Mouse (Mus musculus) B cell, adult 67 days (primary cell): ENCODE data around the gene Prkcz. TPM values are rescaled to one million over a fixed set of nuclear protein-coding genes. Genes with fewer than 3 reads are reported as not detected.

ENCODE experiments used
- total RNA-seq, 2 experiments: library from RNA; stranded (reverse); gene quantifications; 4 replicates each; pipeline ENCODE4 v1.2.4; 2023

Gene Prkcz
- 1 to 10 TPM; 6.9 to 8.7 TPM for total RNA-seq

DNA sequence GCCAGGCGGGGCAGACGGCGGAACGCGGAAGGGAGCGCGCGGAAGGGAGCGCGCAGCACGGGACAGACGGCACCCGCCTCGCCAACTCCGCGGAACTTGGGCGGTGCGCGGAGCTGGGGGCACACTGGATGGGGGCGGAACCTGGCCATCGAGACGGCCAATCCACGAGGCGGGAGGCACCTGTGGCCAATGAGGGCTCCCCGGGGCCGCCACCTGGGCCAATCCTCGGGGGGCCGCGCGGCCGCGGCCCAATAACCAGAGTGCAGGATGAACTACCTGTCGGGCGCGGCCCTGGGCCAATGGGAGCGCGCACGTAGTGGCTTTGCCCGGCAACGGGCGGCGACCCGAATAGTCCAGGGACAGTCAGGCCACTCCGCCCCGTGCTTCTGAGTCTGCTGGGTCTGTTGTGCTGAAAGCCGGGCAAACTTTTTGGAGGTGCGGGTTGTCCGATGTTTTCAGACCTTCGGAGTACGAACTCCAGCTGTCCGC lies at the start of gene Prkcz:
Prkcz (minus strand) TSS at position 59 of the 489 bp plus-strand sequence.

DNA sequence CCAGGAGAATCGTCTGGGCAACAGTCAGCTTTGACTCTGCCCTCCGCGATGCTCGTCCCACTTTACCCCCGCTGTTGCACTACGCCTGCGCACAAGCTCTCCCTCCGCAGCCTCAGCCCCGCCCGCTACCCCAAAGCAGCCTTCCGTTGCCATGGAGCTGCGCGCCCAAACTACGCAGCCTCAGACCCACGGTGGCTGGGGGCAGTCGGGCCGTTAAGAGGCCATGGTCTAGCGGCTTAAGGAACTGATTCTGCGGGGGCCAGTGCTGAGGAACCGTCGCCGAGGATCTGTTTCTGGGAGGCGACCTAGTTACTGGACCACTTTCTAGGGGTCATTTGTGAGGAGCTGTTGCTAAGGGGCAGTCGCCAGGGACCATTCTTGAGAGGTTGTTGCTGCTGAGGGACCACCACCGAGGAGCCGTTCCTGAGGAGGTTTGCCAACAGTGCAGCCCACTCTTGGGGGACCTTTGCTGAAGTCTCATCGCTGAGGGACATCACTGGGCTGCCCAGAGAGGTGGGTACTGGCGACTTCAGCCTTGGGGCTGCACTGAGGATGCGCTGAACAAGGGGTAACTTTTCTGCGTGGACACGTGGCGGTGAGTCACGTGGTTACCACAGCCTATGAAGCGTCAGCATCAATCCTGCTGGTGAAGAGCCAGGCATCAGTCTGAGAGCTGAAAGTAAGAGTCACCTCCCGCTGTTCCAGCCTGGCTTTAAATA lies 48.1 kb upstream of the Prkcz start, which contains the start of gene Cfap74:
Cfap74 (plus strand) TSS at position 133 of the 719 bp plus-strand sequence.

DNA sequence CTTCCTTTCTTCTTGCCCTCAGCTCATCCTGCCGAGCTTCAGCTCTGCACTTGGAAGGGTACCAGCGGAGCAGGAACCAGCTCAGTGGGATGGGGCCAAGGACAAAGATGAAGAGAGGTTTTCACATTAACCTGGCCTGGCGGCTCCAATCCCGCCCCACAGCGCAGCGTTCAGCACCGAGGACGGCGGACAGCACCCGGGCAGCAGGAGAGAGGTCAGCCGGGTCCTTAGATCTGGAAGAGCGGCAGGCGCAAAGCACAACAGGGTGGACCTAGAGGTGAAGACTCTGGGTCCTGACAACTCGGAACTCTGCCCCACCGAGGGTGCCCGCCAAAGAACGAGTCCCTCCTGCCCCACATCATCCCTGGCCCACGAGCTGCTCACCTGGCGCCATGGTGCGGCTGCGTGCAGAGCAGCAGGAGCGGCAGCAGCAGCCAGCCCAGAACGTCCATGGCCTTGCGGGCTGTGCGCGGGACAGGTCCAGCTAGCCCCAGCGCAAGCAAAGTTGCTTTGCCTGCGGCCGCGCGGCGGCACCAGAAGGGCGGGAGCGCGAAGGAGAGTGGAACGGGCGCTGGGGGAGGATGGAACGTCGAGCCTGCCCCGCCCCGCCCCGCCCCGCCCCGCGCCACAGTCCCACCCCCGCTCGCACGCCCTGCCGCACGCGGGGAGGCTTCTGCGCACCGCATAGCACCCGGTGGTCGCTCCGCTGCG lies 36.5 kb upstream of the Prkcz start, which contains the start of gene Gabrd:
Gabrd (minus strand) TSS at position 602 of the 711 bp plus-strand sequence.

DNA sequence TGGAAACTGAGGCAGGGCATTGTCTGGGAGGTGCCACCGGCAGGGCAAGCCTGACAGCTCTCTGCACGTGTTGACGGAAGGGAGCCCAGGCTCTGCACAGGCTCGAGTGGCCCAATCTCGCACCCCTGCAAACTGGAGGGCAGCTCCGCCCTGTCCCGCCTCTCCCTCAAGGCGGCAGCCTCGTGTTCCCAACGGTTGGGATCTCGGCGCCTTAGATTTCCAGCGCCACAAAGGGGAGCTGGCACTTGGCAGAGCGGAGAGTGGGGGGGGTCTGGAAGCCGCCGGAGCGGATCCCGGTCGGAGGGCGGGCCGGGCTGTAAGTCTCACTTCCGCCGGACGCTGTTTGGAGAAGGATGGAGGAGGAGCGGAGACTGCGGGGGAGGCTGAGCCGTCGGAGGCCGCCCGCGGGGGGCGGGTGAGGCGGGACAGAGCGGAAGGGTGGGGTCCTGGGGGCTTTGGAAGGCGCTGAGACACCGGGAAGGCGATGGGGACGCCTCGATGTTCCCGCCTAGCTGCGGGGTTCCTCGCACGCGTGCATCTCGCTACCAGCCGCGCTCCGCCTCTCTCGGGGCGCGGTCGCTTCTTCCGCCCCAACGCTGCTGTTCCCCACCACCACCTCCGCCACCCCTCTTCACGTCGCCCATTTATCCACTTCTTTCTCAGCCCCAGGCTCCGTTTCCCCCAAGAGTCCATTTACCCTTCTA lies 111.4 kb downstream of the Prkcz start, which contains the start of gene Faap20:
Faap20 (plus strand) TSS at position 155 of the 704 bp plus-strand sequence.

DNA sequence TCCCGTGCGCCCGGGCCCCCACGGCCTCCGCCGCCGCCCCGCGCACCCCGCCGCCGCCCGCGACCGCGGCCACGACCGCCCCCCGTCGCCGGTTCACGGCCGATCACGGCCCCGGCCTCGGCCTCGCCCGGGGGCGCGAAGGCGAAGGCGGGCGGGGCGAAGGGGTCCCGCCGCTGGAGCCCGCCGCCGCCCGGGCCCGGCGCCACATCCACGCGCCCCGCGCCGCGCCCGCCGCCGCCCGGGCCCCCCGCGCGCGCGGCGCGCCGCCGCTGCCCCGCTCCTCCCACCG lies 138.7 kb downstream of the Prkcz start, which contains the start of gene Ski:
Ski (minus strand) TSS at position 41 of the 289 bp plus-strand sequence.

Other genes starting within 250 kb of the Prkcz start
- gene Ski, start 138.8 kb downstream of the Prkcz start, total RNA-seq = 10 to 100 TPM; 51.0 to 51.3 TPM
- 10 to 100 TPM; 37.7 to 40.7 TPM for gene Faap20, start 111.6 kb downstream of the Prkcz start, total RNA-seq
- gene Gabrd, start 36.8 kb upstream of the Prkcz start, total RNA-seq = not detected
- gene Cfap74, start 47.8 kb upstream of the Prkcz start, total RNA-seq = under 1 TPM; 0.15 to 0.50 TPM
- not detected for gene Tmem52, start 107.8 kb upstream of the Prkcz start, total RNA-seq
- 100 to 1,000 TPM; 266 to 293 TPM for gene Gnb1, start 130.0 kb upstream of the Prkcz start, total RNA-seq
- gene Nadk, start 201.0 kb upstream of the Prkcz start, total RNA-seq = 10 to 100 TPM; 50.7 to 51.2 TPM
- gene Slc35e2, start 240.1 kb upstream of the Prkcz start, total RNA-seq = 10 to 100 TPM; 24.5 to 30.3 TPM